Mouse (Mus musculus): ENCODE measurements around the gene Pdzrn3. TPM values are rescaled to one million over a fixed set of nuclear protein-coding genes. Genes with fewer than 3 reads are reported as not detected.
A peak's percentile ranks its signal among the peaks of the same experiment; 100 is the strongest.

The Pdzrn3 gene
- polyA plus RNA-seq, 1 experiment = 67.9 TPM

- TF ChIP-seq POLR2A (IDR thresholded peaks at IDR 0.05; ENCODE audit: low read depth, low read length) = no peak
- TF ChIP-seq CTCF (IDR thresholded peaks at IDR 0.05; ENCODE audit: borderline replicate concordance, insufficient read depth, low read length) = no peak
- no peak overlapping the region for H3K4me3 ChIP-seq (ENCODE audit: insufficient read depth, low read length)
- peak overlapping the region; percentile 3; the same call in 1 of the 2 replicates for H3K27ac ChIP-seq (ENCODE audit: insufficient read depth, low read length)
- peaks cover 7% of the 10 kb centered on the region for H3K4me1 ChIP-seq (ENCODE audit: control insufficient read depth, insufficient read depth, low read length)
These were observed 90.0 kb downstream of the Pdzrn3 start for GRCm38 (mm10) chr6:101287566-101288173.

DNA sequence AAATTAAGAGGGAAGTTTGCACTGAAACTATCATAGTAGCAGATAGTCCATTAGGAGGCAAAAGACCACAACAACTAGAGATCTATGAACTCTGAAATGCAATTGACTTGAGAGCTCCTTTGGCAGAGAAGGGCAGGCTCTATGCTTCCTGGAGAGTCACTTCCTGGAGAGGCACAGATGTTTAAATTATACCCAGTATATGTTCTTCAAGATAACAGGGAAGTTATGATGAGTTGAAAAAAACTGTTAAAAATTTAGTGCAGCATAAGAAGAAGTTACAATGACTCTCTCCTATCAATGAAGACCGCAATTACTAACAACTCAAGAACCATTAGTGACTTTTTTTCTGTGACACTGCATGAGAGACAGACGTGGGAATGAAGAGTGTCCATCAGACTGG lies 90.6 kb downstream of the Pdzrn3 start:
- peaks cover 7% of the 10 kb centered on the region for H3K4me1 ChIP-seq (ENCODE audit: control insufficient read depth, insufficient read depth, low read length)
- TF ChIP-seq POLR2A (IDR thresholded peaks at IDR 0.05; ENCODE audit: low read depth, low read length) (no peak), CTCF (IDR thresholded peaks at IDR 0.05; ENCODE audit: borderline replicate concordance, insufficient read depth, low read length) (no peak)
- no peak overlapping the region for H3K27ac ChIP-seq (ENCODE audit: insufficient read depth, low read length)
- H3K4me3 ChIP-seq (ENCODE audit: insufficient read depth, low read length) = no peak overlapping the region

DNA sequence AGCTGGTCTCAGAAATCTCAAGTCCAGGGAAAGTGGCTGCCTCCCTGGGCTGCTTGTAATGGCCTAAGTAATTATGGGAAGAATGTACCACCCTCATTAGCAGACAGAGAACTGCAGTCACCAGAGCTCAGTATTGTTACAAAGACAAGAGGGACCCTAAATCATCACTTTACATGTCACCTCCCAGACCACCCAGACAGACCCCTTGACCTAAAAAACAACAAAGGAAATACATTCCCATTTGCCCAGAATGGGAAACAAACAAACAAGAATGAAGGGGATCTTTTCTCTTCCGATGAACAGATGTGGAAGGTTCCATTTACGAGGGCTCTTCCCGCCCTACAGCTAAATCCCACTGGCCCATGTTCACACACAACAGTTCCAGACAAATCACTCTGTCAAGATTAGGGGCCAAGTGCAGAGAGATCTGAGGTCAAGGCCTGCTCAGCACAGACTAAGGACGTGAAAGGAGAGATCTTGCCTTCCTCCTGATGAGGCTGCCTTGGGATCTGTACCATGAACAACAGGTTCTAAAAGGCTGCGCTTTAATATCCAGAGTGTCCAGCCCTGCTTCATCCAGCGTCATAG lies 93.2 kb downstream of the Pdzrn3 start:
- H3K4me3 ChIP-seq (ENCODE audit: insufficient read depth, low read length) = no peak overlapping the region
- no peak overlapping the region for H3K27ac ChIP-seq (ENCODE audit: insufficient read depth, low read length)
- H3K4me1 ChIP-seq (ENCODE audit: control insufficient read depth, insufficient read depth, low read length) = peaks cover 9% of the 10 kb centered on the region
- no peak for TF ChIP-seq POLR2A (IDR thresholded peaks at IDR 0.05; ENCODE audit: low read depth, low read length)
- TF ChIP-seq CTCF (IDR thresholded peaks at IDR 0.05; ENCODE audit: borderline replicate concordance, insufficient read depth, low read length) = no peak

- TF ChIP-seq POLR2A (IDR thresholded peaks at IDR 0.05; ENCODE audit: low read depth, low read length) (no peak), CTCF (IDR thresholded peaks at IDR 0.05; ENCODE audit: borderline replicate concordance, insufficient read depth, low read length) (no peak)
- Histone ChIP-seq H3K27ac (ENCODE audit: insufficient read depth, low read length) (no peak overlapping the region), H3K4me1 (ENCODE audit: control insufficient read depth, insufficient read depth, low read length) (peaks cover 11% of the 10 kb centered on the region)
These were observed 93.8 kb downstream of the Pdzrn3 start for GRCm38 (mm10) chr6:101283891-101284290.

DNA sequence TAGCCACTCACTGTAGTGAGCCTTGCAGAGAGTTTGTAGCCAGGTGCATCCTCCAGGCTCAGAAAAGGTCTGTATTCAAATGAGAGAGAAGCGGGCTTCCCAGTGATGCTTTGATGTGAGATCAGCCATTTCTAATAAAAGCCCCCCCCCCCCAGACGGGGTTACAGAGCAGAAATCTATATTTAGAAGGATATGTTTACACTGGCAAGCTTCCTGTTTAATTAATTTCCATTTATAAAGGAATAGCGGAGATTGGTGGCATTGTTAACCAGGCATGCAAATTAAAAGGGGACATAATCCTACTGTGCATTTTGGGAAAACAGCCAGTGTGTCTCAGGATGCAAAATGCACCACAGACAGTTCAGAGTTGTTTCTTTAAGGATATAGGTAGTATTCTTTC lies 96.1 kb downstream of the Pdzrn3 start:
- Histone ChIP-seq H3K4me1 (ENCODE audit: control insufficient read depth, insufficient read depth, low read length) (peaks cover 17% of the 10 kb centered on the region), H3K27ac (ENCODE audit: insufficient read depth, low read length) (no peak overlapping the region), H3K4me3 (ENCODE audit: insufficient read depth, low read length) (no peak overlapping the region)
- TF ChIP-seq CTCF (IDR thresholded peaks at IDR 0.05; ENCODE audit: borderline replicate concordance, insufficient read depth, low read length) (no peak), POLR2A (IDR thresholded peaks at IDR 0.05; ENCODE audit: low read depth, low read length) (no peak)

More at GRCm38 (mm10) chr6:101283891-101284290, 93.8 kb downstream of the Pdzrn3 start:
- no peak overlapping the region for H3K4me3 ChIP-seq (ENCODE audit: insufficient read depth, low read length)

DNA sequence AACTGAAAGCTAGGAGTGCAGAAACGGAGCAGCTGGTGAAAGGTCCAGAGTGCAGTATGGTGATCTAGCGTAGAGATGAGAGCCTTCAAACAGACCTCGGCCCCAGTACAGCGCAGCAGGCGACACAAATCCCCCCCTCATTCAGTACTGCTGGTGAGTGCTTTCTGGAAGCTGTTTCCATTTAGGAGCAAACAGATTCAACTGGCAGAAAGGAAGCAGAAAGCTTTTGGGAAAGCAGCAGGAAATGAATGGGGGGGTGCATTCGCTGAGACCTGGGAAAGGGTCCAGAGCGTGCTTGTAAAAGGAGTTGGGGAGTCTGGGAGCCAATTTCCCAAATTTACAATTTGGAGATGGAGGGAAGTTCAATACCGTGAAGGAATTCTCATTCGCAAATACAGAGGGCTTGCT lies 96.9 kb downstream of the Pdzrn3 start:
- Histone ChIP-seq H3K4me3 (ENCODE audit: insufficient read depth, low read length) (no peak overlapping the region), H3K27ac (ENCODE audit: insufficient read depth, low read length) (peak overlapping the region; percentile 56), H3K4me1 (ENCODE audit: control insufficient read depth, insufficient read depth, low read length) (peaks cover 25% of the 10 kb centered on the region)
- TF ChIP-seq POLR2A (IDR thresholded peaks at IDR 0.05; ENCODE audit: low read depth, low read length) (no peak), CTCF (IDR thresholded peaks at IDR 0.05; ENCODE audit: borderline replicate concordance, insufficient read depth, low read length) (no peak)

GRCm38 (mm10) chr6:101278286-101278932 lies 99.3 kb downstream of the Pdzrn3 start:
- no peak for TF ChIP-seq POLR2A (IDR thresholded peaks at IDR 0.05; ENCODE audit: low read depth, low read length)
- TF ChIP-seq CTCF (IDR thresholded peaks at IDR 0.05; ENCODE audit: borderline replicate concordance, insufficient read depth, low read length) = no peak
- peak overlapping the region; percentile 69; the same call in 1 of the 2 replicates for H3K27ac ChIP-seq (ENCODE audit: insufficient read depth, low read length)
- H3K4me1 ChIP-seq (ENCODE audit: control insufficient read depth, insufficient read depth, low read length) = peaks cover 25% of the 10 kb centered on the region
- H3K4me3 ChIP-seq (ENCODE audit: insufficient read depth, low read length) = no peak overlapping the region

DNA sequence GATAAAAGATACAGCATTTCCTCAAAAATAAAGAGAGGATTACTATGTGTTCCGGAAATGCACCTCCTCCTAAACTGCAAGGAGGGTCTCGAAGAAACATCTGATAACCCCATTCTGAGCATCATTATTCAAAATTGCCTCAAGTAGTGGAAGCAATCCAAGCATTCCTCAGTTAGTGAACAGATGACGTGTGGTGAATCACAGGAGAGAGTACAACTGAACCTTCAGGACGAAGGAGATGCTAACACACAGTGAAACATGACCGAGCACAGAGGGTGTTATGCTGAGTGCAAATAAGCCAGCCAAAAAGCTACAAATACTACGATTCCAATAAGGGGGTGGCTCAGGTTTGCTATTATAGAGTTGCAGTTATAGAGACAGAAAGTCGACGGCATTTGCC lies 101.4 kb downstream of the Pdzrn3 start:
- peaks cover 27% of the 10 kb centered on the region for H3K4me1 ChIP-seq (ENCODE audit: control insufficient read depth, insufficient read depth, low read length)
- H3K27ac ChIP-seq (ENCODE audit: insufficient read depth, low read length) = peak overlapping the region; percentile 64
- H3K4me3 ChIP-seq (ENCODE audit: insufficient read depth, low read length) = no peak overlapping the region
- TF ChIP-seq POLR2A (IDR thresholded peaks at IDR 0.05; ENCODE audit: low read depth, low read length) (no peak), CTCF (IDR thresholded peaks at IDR 0.05; ENCODE audit: borderline replicate concordance, insufficient read depth, low read length) (no peak)

- Histone ChIP-seq H3K4me1 (ENCODE audit: control insufficient read depth, insufficient read depth, low read length) (peaks cover 23% of the 10 kb centered on the region), H3K4me3 (ENCODE audit: insufficient read depth, low read length) (no peak overlapping the region), H3K27ac (ENCODE audit: insufficient read depth, low read length) (peak overlapping the region; percentile 64; the same call in 1 of the 2 replicates)
- TF ChIP-seq CTCF (IDR thresholded peaks at IDR 0.05; ENCODE audit: borderline replicate concordance, insufficient read depth, low read length) (no peak), POLR2A (IDR thresholded peaks at IDR 0.05; ENCODE audit: low read depth, low read length) (no peak)
These were observed 101.9 kb downstream of the Pdzrn3 start for GRCm38 (mm10) chr6:101275806-101276205.

GRCm38 (mm10) chr6:101274846-101275245 lies 102.9 kb downstream of the Pdzrn3 start:
- Histone ChIP-seq H3K4me1 (ENCODE audit: control insufficient read depth, insufficient read depth, low read length) (peaks cover 25% of the 10 kb centered on the region), H3K4me3 (ENCODE audit: insufficient read depth, low read length) (no peak overlapping the region), H3K27ac (ENCODE audit: insufficient read depth, low read length) (peak overlapping the region; percentile 59)
- no peak for TF ChIP-seq POLR2A (IDR thresholded peaks at IDR 0.05; ENCODE audit: low read depth, low read length)
- no peak for TF ChIP-seq CTCF (IDR thresholded peaks at IDR 0.05; ENCODE audit: borderline replicate concordance, insufficient read depth, low read length)
